8 mouse cellular contexts compared by ENCODE assay signal in genomic region chr2:4717081-4717768, GRCm38 (mm10). TPM values are rescaled to one million over a fixed set of nuclear protein-coding genes. Genes with fewer than 3 reads are reported as not detected.
DNase-seq lines count a peak whose midpoint lies in the region; ATAC-seq lines count a peak whose summit lies in the region.

No protein-coding gene starts in this region.

- no peaks in the 10 kb centered on the region for H3K9me3 ChIP-seq in embryonic facial prominence, embryonic 13.5 days
- H3K9me3 ChIP-seq in heart, embryonic 15.5 days (replicated peaks) = no peaks in the 10 kb centered on the region
- no peaks in the 10 kb centered on the region for H3K9me3 ChIP-seq in midbrain, embryonic 11.5 days (ENCODE audit: control insufficient read depth, low read length)

- peak overlapping the region; percentile 74 for H3K4me3 ChIP-seq in embryonic facial prominence, embryonic 13.5 days
- H3K4me3 ChIP-seq in heart, embryonic 15.5 days = peak overlapping the region; percentile 81
- peak overlapping the region; percentile 86 for H3K4me3 ChIP-seq in midbrain, embryonic 11.5 days (ENCODE audit: low read depth, low read length)

- H3K27ac ChIP-seq in embryonic facial prominence, embryonic 13.5 days = no peak overlapping the region
- no peak overlapping the region for H3K27ac ChIP-seq in heart, embryonic 15.5 days
- H3K27ac ChIP-seq in midbrain, embryonic 11.5 days (ENCODE audit: low read depth, low read length) = no peak overlapping the region

- no peaks in the 10 kb centered on the region for H3K36me3 ChIP-seq in embryonic facial prominence, embryonic 13.5 days
- H3K36me3 ChIP-seq in heart, embryonic 15.5 days = no peaks in the 10 kb centered on the region
- H3K36me3 ChIP-seq in midbrain, embryonic 11.5 days (ENCODE audit: control insufficient read depth, insufficient read depth, low read length) = no peaks in the 10 kb centered on the region

- 2% methylated on average over 42 of the region's 49 CpGs for WGBS in embryonic facial prominence, embryonic 13.5 days
- WGBS in heart, embryonic 15.5 days = 4% methylated on average over 45 of the region's 49 CpGs
- 4% methylated on average over 34 of the region's 49 CpGs for WGBS in midbrain, embryonic 11.5 days

- H3K9ac ChIP-seq in embryonic facial prominence, embryonic 13.5 days = peak overlapping the region; percentile 77
- H3K9ac ChIP-seq in heart, embryonic 15.5 days = peak overlapping the region; percentile 70
- H3K9ac ChIP-seq in midbrain, embryonic 11.5 days (ENCODE audit: low read length) = peak overlapping the region; percentile 90

- DNase-seq in adrenal gland, adult (ENCODE audit: inconsistent age in 2 of 2, low spot score in 1 of 2) = peak; percentile 78 to 92
- no peak for DNase-seq in adrenal gland, adult 18-20 months (ENCODE audit: low spot score in 2 of 2)
- DNase-seq in adrenal gland, adult 2 months = peak; percentile 88
- peak; percentile 72 to 79 for DNase-seq in kidney, postnatal 25 days
- DNase-seq in midbrain, embryonic 11.5 days (ENCODE audit: low spot score, missing footprints) = peak; percentile 89
- peak; percentile 22 for DNase-seq in thymus, postnatal 4 days

- no peaks in the 10 kb centered on the region for H3K4me1 ChIP-seq in embryonic facial prominence, embryonic 13.5 days
- H3K4me1 ChIP-seq in heart, embryonic 15.5 days (replicated peaks) = 0 out of 2 replicates have a peak, but pooled peaks cover 7% of the 10 kb centered on the region
- H3K4me1 ChIP-seq in midbrain, embryonic 11.5 days (ENCODE audit: control insufficient read depth, insufficient read depth, low read length) = peaks cover 8% of the 10 kb centered on the region

- peak; percentile 62; the same call in 1 of the 2 replicates for ATAC-seq in embryonic facial prominence, embryonic 13.5 days (ENCODE audit: insufficient number of reproducible peaks, insufficient read depth, low FRiP score, low TSS enrichment, low read depth)
- ATAC-seq in heart, embryonic 15.5 days (replicated peaks; ENCODE audit: insufficient number of reproducible peaks, insufficient read depth, low FRiP score, low read depth) = peak; percentile 68
- ATAC-seq in midbrain, embryonic 11.5 days (ENCODE audit: low FRiP score) = peak; percentile 88

- H3K27me3 ChIP-seq in embryonic facial prominence, embryonic 13.5 days = peaks cover 46% of the 10 kb centered on the region
- peaks cover 30% of the 10 kb centered on the region for H3K27me3 ChIP-seq in heart, embryonic 15.5 days
- peaks cover 2% of the 10 kb centered on the region; the same call in 1 of the 2 replicates for H3K27me3 ChIP-seq in midbrain, embryonic 11.5 days (ENCODE audit: control insufficient read depth, insufficient read depth, low read length)

- H3K4me2 ChIP-seq in embryonic facial prominence, embryonic 13.5 days = peak overlapping the region; percentile 91
- peak overlapping the region; percentile 96 for H3K4me2 ChIP-seq in heart, embryonic 15.5 days
- H3K4me2 ChIP-seq in midbrain, embryonic 11.5 days = peak overlapping the region; percentile 75

RNA-seq across cellular contexts. Expression of gene Bend7, which starts 0.4 kb away (rescaled TPM):
- 10 to 100 TPM; 14.3 to 18.6 TPM for total RNA-seq in adrenal gland, adult 18-20 months (2021)
- 10 to 100 TPM; 16.2 to 18.7 TPM for total RNA-seq in adrenal gland, adult 2 months (2021)
- polyA plus RNA-seq in adrenal gland, adult 2 months (2012; rRNA removed) = 9.9 and 12.9 TPM in 2 replicates
- 1.4 and 2.7 TPM in 2 replicates for polyA plus RNA-seq in embryonic facial prominence, embryonic 13.5 days (2015; fragmentation: Nextera tagmentation; extraction: Ambion mirVana)
- polyA plus RNA-seq in heart, embryonic 15.5 days (2015; fragmentation: Nextera tagmentation; extraction: Ambion mirVana) = 2.1 and 3.1 TPM in 2 replicates
- 5.8 and 7.0 TPM in 2 replicates for polyA plus RNA-seq in midbrain, embryonic 11.5 days (2014; fragmentation: Nextera tagmentation; extraction: Ambion mirVana)

Comparison
In these comparisons a context has a peak if more than half of its experiments do, and no peak if none do; other contexts are left out.
1. DNase-seq: peak in adrenal gland, adult (2 of 2), adrenal gland, adult 2 months (single experiment), kidney, postnatal 25 days (2 of 2), midbrain, embryonic 11.5 days (single experiment) and thymus, postnatal 4 days (single experiment); none in adrenal gland, adult 18-20 months (0 of 2).
2. Peak in every context shown above with its lines, with median percentiles within 50 percentile points of each other: ATAC-seq, H3K4me2 ChIP-seq, H3K4me3 ChIP-seq and H3K9ac ChIP-seq.